Comparison of ENCODE assay signal across 11 mouse cellular contexts in the genomic region with DNA sequence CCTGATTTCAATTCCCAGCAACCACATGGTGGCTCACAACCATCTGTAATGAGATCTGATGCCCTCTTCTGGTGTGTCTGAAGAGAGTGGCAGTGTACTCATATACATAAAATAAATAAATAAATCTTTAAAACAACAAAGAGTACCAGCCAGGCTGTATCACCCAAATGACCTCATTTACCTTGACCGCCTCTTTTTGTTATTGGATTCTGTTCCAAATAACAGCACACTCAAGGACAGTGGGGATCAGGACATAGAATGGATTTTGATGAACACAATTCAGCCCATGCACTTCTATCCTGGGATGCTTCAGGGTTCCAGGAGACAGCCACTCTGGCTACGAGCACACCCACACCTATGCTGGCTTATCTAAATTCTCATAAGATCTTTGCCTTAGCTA. TPM values are rescaled to one million over a fixed set of nuclear protein-coding genes. Genes with fewer than 3 reads are reported as not detected.
"Had no signal": no experiment of that assay in that cellular context is flagged by ENCODE, and none has a peak within 500 bp of the region (broad histone marks: within the 10 kb centered on the region; RNA-seq: fewer than 3 reads in every experiment).

No protein-coding gene starts in this region.

RNA-seq across cellular contexts. Expression of gene Slc45a1, which starts 51.5 kb away (rescaled TPM):
- total RNA-seq: gastrocnemius, adult 18-20 months; gastrocnemius, adult 8-10 months; gastrocnemius, postnatal 14 days; gastrocnemius, postnatal 36 days; heart, adult 2 months; heart, postnatal 14 days; heart, postnatal 36 days; hematopoietic stem cell, adult 5-6 weeks had no signal
- polyA plus RNA-seq: heart, adult 2 months; heart, embryonic 15.5 days; heart, postnatal 0 days; kidney, embryonic 14.5 days had no signal
